Mouse (Mus musculus) stomach, postnatal 0 days (tissue): ENCODE results near the gene Atp6v1e1.

Experiments used
- CTCF ChIP-seq: IDR thresholded peaks from 2 replicates; pipeline ENCODE4 v1.5.1; 2016; ENCODE audit warnings: antibody characterized with exemption, low read depth, mild to moderate bottlenecking, moderate library complexity
- EP300 ChIP-seq: optimal IDR thresholded peaks from 2 replicates; pipeline ENCODE3; 2016; ENCODE audit warnings: antibody characterized with exemption

DNA sequence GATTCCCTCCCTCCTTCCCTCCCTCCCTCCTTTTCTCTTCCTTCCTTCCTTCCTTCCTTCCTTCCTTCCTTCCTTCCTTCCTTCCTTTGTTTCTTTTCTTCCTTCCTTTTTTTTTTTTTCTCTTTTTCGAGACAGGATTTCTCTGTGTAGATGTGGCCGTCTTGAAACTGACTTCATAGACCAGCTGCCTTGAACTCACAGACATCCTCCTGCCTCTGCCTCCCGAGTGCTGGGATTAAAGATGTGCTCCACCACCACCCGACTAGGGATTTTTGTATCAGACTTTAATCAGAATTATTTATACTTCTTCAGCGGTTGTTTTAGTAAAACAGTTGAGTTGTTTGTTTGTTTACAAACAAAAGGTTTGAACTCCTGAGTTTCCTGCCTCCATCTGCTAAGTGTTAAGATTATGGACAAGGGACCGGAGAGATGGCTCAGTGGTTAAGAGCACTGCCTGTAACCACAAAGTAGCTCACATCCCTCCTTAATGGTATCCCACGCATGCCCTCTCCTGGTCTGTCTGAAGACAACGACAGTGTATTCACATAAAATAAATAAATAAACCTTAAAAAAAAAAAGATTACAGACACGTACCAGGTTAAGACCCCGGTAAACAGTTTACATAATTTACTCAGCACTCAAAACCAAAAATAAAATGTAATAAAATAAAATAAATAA lies 483 bp upstream of the Atp6v1e1 start:
- TF ChIP-seq CTCF (peak; percentile 46), EP300 (no peak)
